Mouse (Mus musculus) embryonic fibroblast, embryonic 13.5 days (primary cell): ENCODE results near the gene Cidec.

ENCODE experiments used
- CTCF ChIP-seq: IDR thresholded peaks from 2 replicates; pipeline ENCODE4 v1.5.1; 2011; ENCODE audit warnings: mild to moderate bottlenecking, control low read depth, low read length, moderate library complexity, borderline replicate concordance; ENCODE audit not compliant: insufficient read depth
- POLR2A ChIP-seq: IDR thresholded peaks from 2 replicates; pipeline ENCODE4 v1.6.1; 2011; ENCODE audit warnings: low read depth, mild to moderate bottlenecking, control low read depth, low read length, moderate library complexity

DNA sequence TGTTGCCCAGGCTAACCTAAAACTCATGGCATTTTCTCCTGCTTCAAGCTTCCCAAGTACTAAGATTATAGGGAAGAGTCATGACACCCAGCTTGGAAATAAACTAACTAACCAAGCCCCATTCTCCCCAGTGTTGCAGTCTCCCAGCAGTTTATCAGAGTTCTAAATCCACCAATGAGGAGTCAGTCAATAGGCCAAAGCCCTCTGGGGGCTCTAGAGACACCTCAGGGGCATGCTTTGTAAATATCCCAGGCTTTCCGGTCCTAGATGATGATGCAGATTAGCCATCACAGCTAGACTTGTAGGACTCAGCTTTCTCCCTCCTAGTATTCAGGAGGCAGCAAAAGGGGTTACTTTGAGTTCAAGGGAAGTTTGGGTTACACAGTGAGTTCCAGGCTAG is 25.6 kb downstream of the Cidec start:
- no peak for TF ChIP-seq POLR2A
- no peak for TF ChIP-seq CTCF
